Mouse (Mus musculus) thymus, adult 2 months (tissue): Measurements from ENCODE around the gene Cd3e.

Experiments used
- CTCF ChIP-seq: fragments of 200-500 bp; IDR thresholded peaks from 2 replicates; pipeline ENCODE4 v1.5.1; 2012; ENCODE audit warnings: mild to moderate bottlenecking, control low read depth, low read length, moderate library complexity, borderline replicate concordance; ENCODE audit not compliant: control insufficient read depth, poor library complexity, insufficient read depth; ENCODE audit errors: extremely low read depth
- POLR2A ChIP-seq: fragments of 200-500 bp; IDR thresholded peaks from 2 replicates; pipeline ENCODE4 v1.6.1; 2012; ENCODE audit warnings: mild to moderate bottlenecking, low read length, control low read depth, moderate library complexity; ENCODE audit not compliant: control insufficient read depth, poor library complexity, insufficient read depth; ENCODE audit errors: extremely low read depth

- TF ChIP-seq CTCF (no peak), POLR2A (no peak)
Measured at GRCm38 (mm10) chr9:45041131-45041838, 31.9 kb upstream of the Cd3e start.
